Mouse (Mus musculus) heart, postnatal 10 days (tissue): ENCODE data around the gene Hist3h2a. TPM values are rescaled to one million over a fixed set of nuclear protein-coding genes. Genes with fewer than 3 reads are reported as not detected.

ENCODE experiments used
- DNase-seq, 2 experiments: peaks; one replicate each; pipeline ENCODE4 v3.0.0; 2021
- intact Hi-C: fragments of 180-260 bp; cut with DNase I; formaldehyde crosslinking; loops from one replicate; pipeline ENCODE4 v1.15.1; 2025
- total RNA-seq, 2 experiments: library from RNA; stranded (reverse); gene quantifications; 2 replicates each; pipeline ENCODE4 v1.2.3; 2021

Hist3h2a gene
- total RNA-seq, 2 experiments from 2014 or later = 33.2 to 36.7 TPM

GRCm38 (mm10) chr11:58983691-58984341 is 29.3 kb downstream of the Hist3h2a start:
- intact Hi-C loops = no loop called here
- DNase-seq = peak; percentile 28 to 37

- no peak for DNase-seq
- intact Hi-C loops = no loop called here
Measured at GRCm38 (mm10) chr11:58984657-58985056, 30.2 kb downstream of the Hist3h2a start.

- intact Hi-C loops = no loop called here
- peak; percentile 20 to 23 for DNase-seq
Measured at GRCm38 (mm10) chr11:58985299-58985917, 30.9 kb downstream of the Hist3h2a start.

GRCm38 (mm10) chr11:58989166-58989565 is 34.7 kb downstream of the Hist3h2a start:
- intact Hi-C loops = no loop called here
- DNase-seq = no peak

- intact Hi-C loops = no loop called here
- peak; percentile 35 to 40 for DNase-seq
Measured at GRCm38 (mm10) chr11:58990141-58990540, 35.7 kb downstream of the Hist3h2a start.

GRCm38 (mm10) chr11:58990794-58991193 is 36.3 kb downstream of the Hist3h2a start:
- peak; percentile 67 to 75 for DNase-seq
- intact Hi-C loops = no loop called here

- DNase-seq = peak in 1 of 2 experiments; percentile 16
- intact Hi-C loops = no loop called here
Measured at GRCm38 (mm10) chr11:58991911-58992310, 37.4 kb downstream of the Hist3h2a start.

GRCm38 (mm10) chr11:58993091-58993670 is 38.7 kb downstream of the Hist3h2a start:
- DNase-seq = no peak
- intact Hi-C loops = no loop called here

- peak; percentile 43 to 49 for DNase-seq
- intact Hi-C loops = loop anchor here (2.0 kb wide), 1 partner anchor 16 kb away; the partner anchor contains the start of gene Trim11
Measured at GRCm38 (mm10) chr11:58994337-58994826, 39.9 kb downstream of the Hist3h2a start.

GRCm38 (mm10) chr11:58995061-58995806 is 40.7 kb downstream of the Hist3h2a start:
- peak in 1 of 2 experiments; percentile 13 for DNase-seq
- intact Hi-C loops = loop anchor here (2.0 kb wide), 1 partner anchor 16 kb away; the partner anchor contains the start of gene Trim11

- intact Hi-C loops = loop anchor here (2.0 kb wide), 1 partner anchor 17 kb away; the partner anchor contains the start of gene Trim11
- DNase-seq = peak; percentile 46 to 47
Measured at GRCm38 (mm10) chr11:58995807-58996370, 41.4 kb downstream of the Hist3h2a start.

GRCm38 (mm10) chr11:58997541-58997940 is 43.1 kb downstream of the Hist3h2a start:
- intact Hi-C loops = no loop called here
- DNase-seq = peak; percentile 22 to 42

GRCm38 (mm10) chr11:58999158-58999557 is 44.7 kb downstream of the Hist3h2a start:
- intact Hi-C loops = no loop called here
- DNase-seq = peak; percentile 82 to 89

- DNase-seq = peak; percentile 13
- intact Hi-C loops = no loop called here
Measured at GRCm38 (mm10) chr11:58999830-59000229, 45.3 kb downstream of the Hist3h2a start.

- intact Hi-C loops = no loop called here
- DNase-seq = peak; percentile 17 to 21
Measured at GRCm38 (mm10) chr11:59000635-59001034, 46.1 kb downstream of the Hist3h2a start.

- peak; percentile 86 to 88 for DNase-seq
- intact Hi-C loops = no loop called here
Measured at GRCm38 (mm10) chr11:59002327-59003079, 48.0 kb downstream of the Hist3h2a start.
